Mouse (Mus musculus) olfactory bulb, adult 2 months (tissue): Measurements from ENCODE around the gene Tnnt3.

Source experiments
- CTCF ChIP-seq: fragments of 200-500 bp; IDR thresholded peaks from 2 replicates; pipeline ENCODE4 v1.5.1; 2012; ENCODE audit warnings: low read depth, mild to moderate bottlenecking, low read length, moderate library complexity; ENCODE audit not compliant: insufficient read depth
- POLR2A ChIP-seq: fragments of 200-500 bp; IDR thresholded peaks from 2 replicates; pipeline ENCODE4 v1.6.1; 2012; ENCODE audit warnings: mild to moderate bottlenecking, low read depth, low read length, moderate library complexity; ENCODE audit not compliant: insufficient read depth

DNA sequence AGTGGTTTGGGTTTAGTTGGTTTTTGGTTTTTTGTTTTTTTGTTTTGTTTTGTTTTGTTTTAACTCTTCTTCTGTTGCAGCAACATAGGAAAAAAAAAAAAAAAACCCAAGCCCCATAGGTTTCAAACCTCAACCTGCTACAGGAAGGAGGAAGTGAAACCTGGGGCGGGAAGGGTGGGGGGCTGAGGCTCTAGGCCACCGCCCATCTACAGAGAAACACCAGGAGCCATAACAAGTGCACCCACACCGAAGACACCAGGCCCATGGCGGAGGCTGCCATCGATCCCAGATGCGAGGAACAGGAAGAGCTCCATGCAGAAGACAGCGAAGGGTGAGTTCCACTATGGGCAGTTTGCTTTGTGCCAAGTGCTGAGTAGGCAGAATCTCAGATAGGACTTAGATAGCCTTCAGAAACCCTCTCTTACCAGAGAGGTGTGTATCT, 38.0 kb upstream of the Tnnt3 start, which contains the start of gene Lsp1:
- TF ChIP-seq POLR2A = no peak
- no peak for TF ChIP-seq CTCF
